Mouse (Mus musculus): Measurements from ENCODE around the gene Mroh8.

DNA sequence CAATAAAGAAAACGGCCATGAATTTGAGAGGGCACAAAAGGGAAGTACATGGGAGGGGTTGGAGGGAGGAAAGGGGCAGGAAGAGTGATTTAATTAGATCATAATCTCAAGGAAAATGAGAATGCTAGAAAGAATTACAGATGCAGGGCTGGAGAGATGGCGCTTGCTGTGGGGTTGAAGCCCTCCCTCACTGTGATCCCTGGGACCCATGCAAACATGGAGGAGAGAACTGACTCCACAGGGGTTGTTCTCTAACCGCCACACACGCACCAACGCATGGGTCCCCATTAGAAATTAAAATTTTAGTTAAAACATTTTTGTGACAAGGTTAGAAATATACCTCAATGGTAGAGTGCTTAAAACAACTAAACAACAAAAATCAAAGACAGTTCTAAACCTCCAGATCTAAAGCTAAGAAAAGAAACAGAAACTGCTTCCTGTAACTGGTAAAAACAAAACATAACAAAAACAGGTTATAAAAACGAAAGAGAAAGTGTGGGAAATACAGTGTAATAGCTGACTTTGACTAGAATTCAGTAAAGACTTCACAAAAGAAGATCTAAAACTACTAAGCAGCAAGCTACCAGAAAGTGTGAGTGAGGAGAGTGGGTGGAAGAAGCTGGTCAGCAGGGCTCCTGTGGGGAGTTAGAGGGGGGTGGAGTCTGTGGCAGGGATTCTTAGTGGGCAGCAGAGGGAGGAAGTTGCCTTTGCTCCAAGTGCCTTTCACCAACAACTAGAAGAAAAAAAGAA lies 78.1 kb downstream of the Mroh8 start:
- no peak for TF ChIP-seq POLR2A (IDR thresholded peaks at IDR 0.05; ENCODE audit: borderline replicate concordance, insufficient read depth, low read length)
- TF ChIP-seq CTCF (IDR thresholded peaks at IDR 0.05; ENCODE audit: borderline replicate concordance, insufficient read depth, low read depth, low read length), result no peak
